15 mouse cellular contexts compared by ENCODE assay signal in genomic region chr2:26534161-26534560, GRCm38 (mm10). TPM values are rescaled to one million over a fixed set of nuclear protein-coding genes. Genes with fewer than 3 reads are reported as not detected.
DNase-seq lines count a peak whose midpoint lies in the region; ATAC-seq and TF ChIP-seq lines count a peak whose summit lies in the region.
"Had no signal": no experiment of that assay in that cellular context is flagged by ENCODE, and none has a peak within 500 bp of the region (broad histone marks: within the 10 kb centered on the region; RNA-seq: fewer than 3 reads in every experiment).

No protein-coding gene starts in this region.

- H3K27ac ChIP-seq in heart, embryonic 14.5 days (replicated peaks in 1 of 2; ENCODE audit: control insufficient read depth in 1 of 2, insufficient read depth in 1 of 2, low read depth in 2 of 2, low read length in 2 of 2): no peak overlapping the region
- H3K27ac ChIP-seq in heart, embryonic 12.5 days (ENCODE audit: poor library complexity, severe bottlenecking): no peak overlapping the region
- peak overlapping the region; percentile 73 for H3K27ac ChIP-seq in lung, embryonic 16.5 days (ENCODE audit: low read length)
- peak overlapping the region; percentile 85 for H3K27ac ChIP-seq in hindbrain, embryonic 13.5 days
- peak overlapping the region; percentile 80 for H3K27ac ChIP-seq in neural tube, embryonic 13.5 days (replicated peaks)
- H3K27ac ChIP-seq: liver, embryonic 13.5 days had no signal

- no peak overlapping the region for H3K9ac ChIP-seq in heart, embryonic 14.5 days (ENCODE audit: low read length)
- no peak overlapping the region for H3K9ac ChIP-seq in heart, embryonic 12.5 days
- H3K9ac ChIP-seq in lung, embryonic 16.5 days (ENCODE audit: low read length): peak overlapping the region; percentile 41; the same call in 1 of the 2 replicates
- no peak overlapping the region for H3K9ac ChIP-seq in hindbrain, embryonic 13.5 days
- H3K9ac ChIP-seq in neural tube, embryonic 13.5 days: no peak overlapping the region
- H3K9ac ChIP-seq: liver, embryonic 13.5 days had no signal

- H3K4me2 ChIP-seq in heart, embryonic 14.5 days (ENCODE audit: low read length): no peak overlapping the region
- H3K4me2 ChIP-seq in heart, embryonic 12.5 days: no peak overlapping the region
- H3K4me2 ChIP-seq in lung, embryonic 16.5 days (ENCODE audit: low read depth, low read length): no peak overlapping the region
- no peak overlapping the region for H3K4me2 ChIP-seq in hindbrain, embryonic 13.5 days
- no peak overlapping the region for H3K4me2 ChIP-seq in neural tube, embryonic 13.5 days
- H3K4me2 ChIP-seq: liver, embryonic 13.5 days had no signal

- no peaks in the 10 kb centered on the region for H3K9me3 ChIP-seq in heart, embryonic 14.5 days (ENCODE audit: control insufficient read depth, low read length)
- H3K9me3 ChIP-seq in heart, embryonic 12.5 days (replicated peaks): no peaks in the 10 kb centered on the region; the same call in 1 of the 2 replicates
- no peaks in the 10 kb centered on the region for H3K9me3 ChIP-seq in lung, embryonic 16.5 days (ENCODE audit: control insufficient read depth, low read length)
- H3K9me3 ChIP-seq in hindbrain, embryonic 13.5 days: no peaks in the 10 kb centered on the region
- no peaks in the 10 kb centered on the region for H3K9me3 ChIP-seq in neural tube, embryonic 13.5 days
- H3K9me3 ChIP-seq: liver, embryonic 13.5 days had no signal

- H3K27me3 ChIP-seq in heart, embryonic 14.5 days (ENCODE audit: control insufficient read depth, insufficient read depth, low read length): no peaks in the 10 kb centered on the region
- H3K27me3 ChIP-seq in heart, embryonic 12.5 days (replicated peaks): no peaks in the 10 kb centered on the region
- no peaks in the 10 kb centered on the region for H3K27me3 ChIP-seq in lung, embryonic 16.5 days (ENCODE audit: control insufficient read depth, insufficient read depth, low read depth, low read length)
- no peaks in the 10 kb centered on the region for H3K27me3 ChIP-seq in hindbrain, embryonic 13.5 days
- no peaks in the 10 kb centered on the region for H3K27me3 ChIP-seq in neural tube, embryonic 13.5 days
- H3K27me3 ChIP-seq: liver, embryonic 13.5 days had no signal

- H3K36me3 ChIP-seq in heart, embryonic 14.5 days (ENCODE audit: control insufficient read depth, insufficient read depth, low read length): no peaks in the 10 kb centered on the region
- no peaks in the 10 kb centered on the region for H3K36me3 ChIP-seq in heart, embryonic 12.5 days
- no peaks in the 10 kb centered on the region for H3K36me3 ChIP-seq in lung, embryonic 16.5 days (ENCODE audit: control insufficient read depth, insufficient read depth, low read length)
- H3K36me3 ChIP-seq in hindbrain, embryonic 13.5 days: no peaks in the 10 kb centered on the region
- H3K36me3 ChIP-seq in neural tube, embryonic 13.5 days: no peaks in the 10 kb centered on the region
- H3K36me3 ChIP-seq: liver, embryonic 13.5 days had no signal

- 61% methylated on average over 3 of the region's 3 CpGs for WGBS in heart, embryonic 14.5 days
- WGBS in heart, embryonic 12.5 days: 74% methylated on average over 3 of the region's 3 CpGs
- WGBS in lung, embryonic 16.5 days: 65% methylated on average over 3 of the region's 3 CpGs
- 55% methylated on average over 3 of the region's 3 CpGs for WGBS in lung, adult 2 months
- WGBS in hindbrain, embryonic 13.5 days: 57% methylated on average over 3 of the region's 3 CpGs
- 46% methylated on average over 3 of the region's 3 CpGs for WGBS in neural tube, embryonic 13.5 days

- no peak for DNase-seq in lung, adult 2 months
- no peak for DNase-seq in adrenal gland, adult 18-20 months (ENCODE audit: low spot score in 2 of 2)
- no peak for DNase-seq in gastrocnemius, adult 18-20 months (ENCODE audit: low spot score)
- DNase-seq: cerebellum, postnatal 36 days; liver, embryonic 13.5 days; right cerebral cortex, postnatal 14 days had no signal

- H3K4me1 ChIP-seq in heart, embryonic 14.5 days (ENCODE audit: control insufficient read depth in 2 of 2, insufficient read depth in 2 of 2, low read length in 2 of 2): peaks cover 2 to 7% of the 10 kb centered on the region in 2 experiments; a peak in 3 of 4 replicates
- H3K4me1 ChIP-seq in heart, embryonic 12.5 days (replicated peaks): peaks cover 11% of the 10 kb centered on the region
- peaks cover 18% of the 10 kb centered on the region for H3K4me1 ChIP-seq in lung, embryonic 16.5 days (replicated peaks; ENCODE audit: control insufficient read depth, insufficient read depth, low read length)
- H3K4me1 ChIP-seq in lung, adult 2 months (ENCODE audit: control insufficient read depth, insufficient read depth, low read length): peaks cover 11% of the 10 kb centered on the region
- peaks cover 52% of the 10 kb centered on the region for H3K4me1 ChIP-seq in hindbrain, embryonic 13.5 days (replicated peaks)
- H3K4me1 ChIP-seq in neural tube, embryonic 13.5 days (replicated peaks): peaks cover 61% of the 10 kb centered on the region
- H3K4me1 ChIP-seq: liver, embryonic 13.5 days had no signal

- TF ChIP-seq POLR2A in lung, adult 2 months (IDR thresholded peaks at IDR 0.05; ENCODE audit: borderline replicate concordance, extremely low read depth, low read depth, low read length): no peak

- TF ChIP-seq CTCF in lung, adult 2 months (IDR thresholded peaks at IDR 0.05; ENCODE audit: insufficient read depth, low read length): no peak

- no peak overlapping the region for H3K4me3 ChIP-seq in heart, embryonic 14.5 days (ENCODE audit: control insufficient read depth in 1 of 2, insufficient read depth in 1 of 2, low read depth in 1 of 2, low read length in 2 of 2)
- no peak overlapping the region for H3K4me3 ChIP-seq in heart, embryonic 12.5 days
- H3K4me3 ChIP-seq in lung, embryonic 16.5 days (ENCODE audit: low read length): no peak overlapping the region
- H3K4me3 ChIP-seq in lung, adult 2 months (replicated peaks; ENCODE audit: extremely low read depth, low read depth, low read length): no peak overlapping the region
- H3K4me3 ChIP-seq in hindbrain, embryonic 13.5 days: no peak overlapping the region
- no peak overlapping the region for H3K4me3 ChIP-seq in neural tube, embryonic 13.5 days
- H3K4me3 ChIP-seq: liver, embryonic 13.5 days had no signal

- ATAC-seq in heart, embryonic 14.5 days (ENCODE audit: insufficient number of reproducible peaks, insufficient read depth, low FRiP score, low read depth): peak; percentile 33; the same call in 1 of the 2 replicates
- ATAC-seq in heart, embryonic 12.5 days (ENCODE audit: insufficient number of reproducible peaks, low FRiP score): no peak
- peak; percentile 16; the same call in 1 of the 2 replicates for ATAC-seq in lung, embryonic 16.5 days (ENCODE audit: low read depth)
- 0 out of 2 replicates have a peak, but pooled peaks have one; percentile 10 for ATAC-seq in hindbrain, embryonic 13.5 days (ENCODE audit: low FRiP score)
- ATAC-seq in neural tube, embryonic 13.5 days (ENCODE audit: low read depth): no peak

RNA-seq across cellular contexts. Expression of gene Notch1, which starts 17.7 kb away (rescaled TPM):
- 21.2 and 21.6 TPM in 2 replicates for polyA plus RNA-seq in heart, embryonic 14.5 days (2014; fragmentation: Nextera tagmentation; extraction: Ambion mirVana)
- 20.4 TPM in 2 replicates for polyA plus RNA-seq in heart, embryonic 12.5 days (2016; fragmentation: Nextera tagmentation; extraction: Ambion mirVana)
- 20.5 and 22.0 TPM in 2 replicates for polyA plus RNA-seq in lung, embryonic 16.5 days (2015; fragmentation: Nextera tagmentation; extraction: Ambion mirVana)
- polyA plus RNA-seq in lung, adult 2 months (2012; rRNA removed): 108 and 124 TPM in 2 replicates
- 17.5 and 19.2 TPM in 2 replicates for polyA plus RNA-seq in hindbrain, embryonic 13.5 days (2015; fragmentation: Nextera tagmentation; extraction: Ambion mirVana)
- 19.3 and 20.5 TPM in 2 replicates for polyA plus RNA-seq in neural tube, embryonic 13.5 days (2015; fragmentation: Nextera tagmentation; extraction: Ambion mirVana)
- 10 to 100 TPM; 21.5 to 22.0 TPM for total RNA-seq in adrenal gland, adult 18-20 months (2021)
- 10 to 100 TPM in 1 of 2 experiments, 1 to 10 TPM in 1; 6.1 to 10.0 TPM for total RNA-seq in gastrocnemius, adult 18-20 months (2021)

RNA-seq across cellular contexts. Expression of gene Egfl7, which starts 45.7 kb away (rescaled TPM):
- 161 and 177 TPM in 2 replicates for polyA plus RNA-seq in heart, embryonic 14.5 days (2014; fragmentation: Nextera tagmentation; extraction: Ambion mirVana)
- 139 and 146 TPM in 2 replicates for polyA plus RNA-seq in heart, embryonic 12.5 days (2016; fragmentation: Nextera tagmentation; extraction: Ambion mirVana)
- polyA plus RNA-seq in lung, embryonic 16.5 days (2015; fragmentation: Nextera tagmentation; extraction: Ambion mirVana): 371 and 375 TPM in 2 replicates
- 1,942 and 2,032 TPM in 2 replicates for polyA plus RNA-seq in lung, adult 2 months (2012; rRNA removed)
- polyA plus RNA-seq in hindbrain, embryonic 13.5 days (2015; fragmentation: Nextera tagmentation; extraction: Ambion mirVana): 72.2 and 78.9 TPM in 2 replicates
- polyA plus RNA-seq in neural tube, embryonic 13.5 days (2015; fragmentation: Nextera tagmentation; extraction: Ambion mirVana): 78.3 and 82.0 TPM in 2 replicates
- 100 to 1,000 TPM in 1 of 2 experiments, 10 to 100 TPM in 1; 97.9 to 102 TPM for total RNA-seq in adrenal gland, adult 18-20 months (2021)
- total RNA-seq in gastrocnemius, adult 18-20 months (2021): 10 to 100 TPM; 19.6 to 34.7 TPM

RNA-seq across cellular contexts. Expression of gene Gm20532, which starts 52.3 kb away (rescaled TPM):
- not detected in 2 replicates for polyA plus RNA-seq in heart, embryonic 14.5 days (2014; fragmentation: Nextera tagmentation; extraction: Ambion mirVana)
- 0.28 TPM in 1 of 2 replicates, not detected in the other for polyA plus RNA-seq in heart, embryonic 12.5 days (2016; fragmentation: Nextera tagmentation; extraction: Ambion mirVana)
- polyA plus RNA-seq in lung, embryonic 16.5 days (2015; fragmentation: Nextera tagmentation; extraction: Ambion mirVana): not detected in 2 replicates
- polyA plus RNA-seq in lung, adult 2 months (2012; rRNA removed): not detected in 2 replicates
- polyA plus RNA-seq in hindbrain, embryonic 13.5 days (2015; fragmentation: Nextera tagmentation; extraction: Ambion mirVana): not detected in 2 replicates
- not detected in 2 replicates for polyA plus RNA-seq in neural tube, embryonic 13.5 days (2015; fragmentation: Nextera tagmentation; extraction: Ambion mirVana)
- not detected for total RNA-seq in adrenal gland, adult 18-20 months (2021)
- not detected for total RNA-seq in gastrocnemius, adult 18-20 months (2021)
- total RNA-seq: adrenal gland, adult 8-10 months; gastrocnemius, postnatal 14 days had no signal
- polyA plus RNA-seq: C2C12; liver, embryonic 13.5 days; stomach, embryonic 14.5 days had no signal

Comparison
In these comparisons a context has a peak if more than half of its experiments do, and no peak if none do; other contexts are left out.
1. ATAC-seq: peak in heart, embryonic 14.5 days (single experiment), lung, embryonic 16.5 days (single experiment) and hindbrain, embryonic 13.5 days (single experiment); none in heart, embryonic 12.5 days (single experiment) and neural tube, embryonic 13.5 days (single experiment).
2. H3K27ac ChIP-seq: peak in lung, embryonic 16.5 days (single experiment), hindbrain, embryonic 13.5 days (single experiment) and neural tube, embryonic 13.5 days (single experiment); none in heart, embryonic 14.5 days (0 of 2) and heart, embryonic 12.5 days (single experiment).